Mouse (Mus musculus): ENCODE measurements around the gene Sh2d7.

Sh2d7 gene

DNA sequence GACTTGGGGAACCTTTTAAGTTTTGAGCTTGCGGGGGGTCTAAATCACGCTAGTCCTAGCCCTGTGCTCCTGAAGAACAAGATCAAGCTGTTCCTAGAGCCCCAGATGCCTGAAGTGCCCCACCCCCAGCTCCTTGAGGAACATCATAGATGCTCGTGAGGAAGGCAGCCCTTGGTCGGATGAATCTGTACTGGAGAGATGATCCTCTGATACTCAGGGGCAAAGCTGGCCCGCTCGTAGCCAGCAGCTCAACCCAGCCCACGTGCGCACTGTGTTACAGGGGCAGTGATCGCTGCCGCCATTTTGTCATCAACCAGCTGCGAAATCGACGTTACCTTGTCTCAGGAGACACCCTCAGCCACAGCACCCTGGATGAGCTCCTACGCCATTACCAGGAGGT is at the start of gene Sh2d7:
Sh2d7 (plus strand) TSS at position 301 of the 400 bp plus-strand sequence.
- DNase-seq, result no peak

DNA sequence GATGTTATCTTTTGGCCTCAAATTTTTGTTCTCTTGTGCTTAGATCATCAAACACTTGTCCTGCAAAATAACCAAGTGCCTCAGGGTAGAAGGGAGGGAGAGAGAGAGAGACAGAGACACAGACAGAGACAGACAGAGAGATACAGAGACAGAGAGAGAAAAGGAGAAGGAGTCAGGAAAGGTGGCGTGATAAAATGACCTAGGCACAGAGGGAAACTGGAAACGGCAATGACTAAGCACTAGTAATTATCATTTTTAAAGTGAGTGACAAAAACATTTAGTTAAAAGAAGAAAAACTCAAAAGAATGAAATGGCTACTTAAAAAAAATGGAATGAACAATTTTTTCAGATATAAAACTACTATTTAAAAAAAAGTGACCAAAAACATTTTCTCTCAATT is 49.2 kb upstream of the Sh2d7 start:
- no peak for DNase-seq

DNA sequence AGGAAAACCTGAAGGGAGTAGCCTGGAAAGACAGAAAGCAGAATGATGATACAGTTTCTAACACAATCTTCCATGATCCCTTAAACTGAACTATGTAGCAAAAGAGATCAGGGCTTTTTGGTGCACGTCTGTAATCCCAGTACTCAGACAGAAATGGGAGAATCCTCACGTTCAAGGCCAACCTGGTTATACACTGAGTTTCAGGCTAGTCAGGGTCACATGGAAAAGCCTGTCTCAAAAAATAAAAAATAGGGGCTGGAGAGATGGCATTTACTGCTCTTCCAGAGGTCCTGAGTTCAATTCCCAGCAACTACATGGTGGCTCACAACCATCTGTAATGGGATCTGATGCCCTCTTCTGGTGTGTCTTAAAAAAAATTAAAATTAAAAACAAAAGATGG is 48.4 kb upstream of the Sh2d7 start:
- DNase-seq, result no peak

GRCm38 (mm10) chr9:54499291-54499690 is 39.5 kb upstream of the Sh2d7 start:
- DNase-seq, result no peak

- no peak for DNase-seq
Measured at GRCm38 (mm10) chr9:54499791-54500190, 39.0 kb upstream of the Sh2d7 start.

GRCm38 (mm10) chr9:54500832-54501452 is 37.8 kb upstream of the Sh2d7 start:
- DNase-seq, result peak; percentile 30

- peak; percentile 95 for DNase-seq
Measured at GRCm38 (mm10) chr9:54501453-54502110, 37.2 kb upstream of the Sh2d7 start, which contains the start of gene Dmxl2. TSS of gene Dmxl2 (minus strand) at chr9:54501626.

DNA sequence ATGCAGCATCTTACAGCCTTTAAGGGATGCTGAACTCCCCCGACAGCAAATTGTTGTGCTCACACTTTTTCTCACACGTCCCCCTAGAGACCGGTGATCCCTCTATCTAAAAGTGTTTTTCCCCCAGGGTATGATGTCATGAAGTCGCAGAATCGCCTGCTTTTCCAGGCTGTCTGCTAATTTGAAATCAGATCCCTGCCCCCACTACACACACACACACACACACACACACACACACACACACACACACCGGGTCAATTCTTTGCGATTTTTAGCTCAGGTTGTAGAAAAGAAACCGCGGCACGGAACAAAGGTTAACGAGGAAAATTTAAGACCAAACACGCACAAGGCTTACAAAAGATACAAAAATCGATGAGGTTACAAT is 36.7 kb upstream of the Sh2d7 start:
- no peak for DNase-seq

DNA sequence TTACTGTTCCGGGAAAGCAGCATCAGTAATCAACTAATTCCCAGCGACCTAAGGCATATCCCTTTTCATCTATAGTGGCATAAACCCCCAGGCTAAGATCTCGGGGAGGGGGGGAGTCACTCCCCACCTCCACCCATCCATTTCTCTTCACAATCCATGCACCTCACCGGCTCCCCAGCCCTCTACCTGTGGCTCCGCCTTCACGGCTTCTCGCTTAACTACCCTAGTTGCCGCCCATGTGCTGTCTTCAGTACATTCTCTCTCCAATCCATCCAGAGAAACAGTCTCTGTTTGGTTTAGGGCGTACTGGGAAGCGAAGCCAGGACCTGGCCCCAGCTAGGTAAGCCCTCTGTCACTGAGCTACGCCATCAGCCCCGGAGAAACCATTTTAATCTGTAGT is 35.9 kb upstream of the Sh2d7 start:
- DNase-seq, result no peak

- no peak for DNase-seq
Measured at GRCm38 (mm10) chr9:54515991-54516390, 22.8 kb upstream of the Sh2d7 start.

GRCm38 (mm10) chr9:54518921-54519320 is 19.9 kb upstream of the Sh2d7 start:
- no peak for DNase-seq

- DNase-seq, result no peak
Measured at GRCm38 (mm10) chr9:54520286-54520685, 18.5 kb upstream of the Sh2d7 start.

GRCm38 (mm10) chr9:54527694-54528093 is 11.1 kb upstream of the Sh2d7 start:
- no peak for DNase-seq

GRCm38 (mm10) chr9:54529950-54530349 is 8.8 kb upstream of the Sh2d7 start:
- DNase-seq, result no peak

DNA sequence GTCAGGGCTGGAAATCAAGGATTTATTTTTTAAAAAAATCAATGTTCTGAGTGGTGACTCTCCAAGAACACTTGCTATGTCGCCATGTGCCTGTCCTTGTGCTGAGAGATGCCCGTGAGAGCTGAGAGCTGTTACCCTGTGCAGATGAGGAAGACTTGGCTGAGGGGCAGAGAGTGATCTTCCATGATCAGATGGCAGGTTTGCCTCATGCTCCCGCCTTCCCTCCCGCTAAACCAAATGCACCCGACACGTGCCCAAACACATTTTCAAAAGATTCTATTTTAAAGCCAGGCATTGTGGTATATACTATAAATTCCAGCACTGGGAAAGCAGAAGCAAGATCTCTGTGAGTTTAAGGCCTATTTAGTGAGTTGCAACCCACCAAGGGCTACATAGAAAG is 7.9 kb upstream of the Sh2d7 start:
- DNase-seq, result no peak

DNA sequence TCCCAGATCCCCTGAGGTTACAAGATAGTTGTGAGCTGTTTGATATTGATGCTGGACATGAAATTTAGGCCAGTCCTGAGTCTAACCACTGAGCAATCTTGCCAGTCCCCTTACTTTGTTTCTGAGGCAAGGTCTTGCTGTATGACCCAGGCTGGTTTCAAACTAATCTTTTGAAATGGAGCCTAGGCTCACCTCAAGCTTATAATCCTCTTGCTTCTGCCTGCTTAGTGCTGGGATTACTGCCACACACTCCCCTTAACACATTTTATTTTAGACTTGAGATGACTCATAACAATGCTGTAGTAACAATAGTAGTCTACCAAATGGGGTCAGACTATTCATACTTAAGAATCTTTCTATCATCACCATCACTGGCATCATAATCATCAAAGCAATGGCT is 7.4 kb upstream of the Sh2d7 start:
- no peak for DNase-seq

DNA sequence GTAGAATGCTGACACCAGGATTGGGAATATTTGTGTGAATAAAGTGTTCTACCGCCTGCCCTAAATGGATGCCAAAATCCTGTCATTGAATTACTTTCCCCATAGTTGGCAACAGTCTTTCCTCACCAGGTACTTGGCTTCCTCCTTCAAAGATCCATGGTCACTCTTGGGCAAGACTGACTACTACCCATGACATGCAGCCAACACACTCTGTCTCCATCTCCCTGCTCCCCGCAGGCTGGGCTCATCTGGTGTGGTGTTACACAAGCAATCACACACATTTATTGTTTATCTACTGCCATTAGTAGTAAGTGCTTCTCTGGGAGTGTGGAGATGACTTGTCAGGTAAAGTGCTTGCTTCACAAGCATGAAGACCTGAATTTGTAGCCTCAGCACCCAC is 5.9 kb upstream of the Sh2d7 start:
- DNase-seq, result no peak

- DNase-seq, result no peak
Measured at GRCm38 (mm10) chr9:54533975-54534374, 4.8 kb upstream of the Sh2d7 start.

GRCm38 (mm10) chr9:54536236-54536635 is 2.5 kb upstream of the Sh2d7 start:
- DNase-seq, result no peak

GRCm38 (mm10) chr9:54537030-54537429 is 1.8 kb upstream of the Sh2d7 start:
- DNase-seq, result no peak

DNA sequence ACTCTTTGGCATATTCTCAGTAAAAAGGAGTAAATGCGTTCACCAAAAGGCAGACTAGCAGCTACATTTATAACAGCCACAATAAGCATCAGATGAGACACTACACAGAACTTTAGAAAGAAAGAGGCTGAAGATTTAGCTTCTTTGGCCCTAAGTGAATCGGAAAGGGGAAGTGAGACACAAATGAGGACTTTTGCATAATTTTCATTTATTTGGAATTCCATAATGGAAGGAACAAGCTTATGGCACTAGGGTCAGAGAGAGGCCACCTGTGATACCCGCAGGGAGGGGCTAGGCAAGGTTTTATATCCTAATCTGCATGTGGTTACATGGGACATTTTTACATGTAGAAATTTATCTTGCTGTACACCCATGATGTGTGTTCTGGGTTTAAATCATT is 1.3 kb upstream of the Sh2d7 start:
- no peak for DNase-seq

DNA sequence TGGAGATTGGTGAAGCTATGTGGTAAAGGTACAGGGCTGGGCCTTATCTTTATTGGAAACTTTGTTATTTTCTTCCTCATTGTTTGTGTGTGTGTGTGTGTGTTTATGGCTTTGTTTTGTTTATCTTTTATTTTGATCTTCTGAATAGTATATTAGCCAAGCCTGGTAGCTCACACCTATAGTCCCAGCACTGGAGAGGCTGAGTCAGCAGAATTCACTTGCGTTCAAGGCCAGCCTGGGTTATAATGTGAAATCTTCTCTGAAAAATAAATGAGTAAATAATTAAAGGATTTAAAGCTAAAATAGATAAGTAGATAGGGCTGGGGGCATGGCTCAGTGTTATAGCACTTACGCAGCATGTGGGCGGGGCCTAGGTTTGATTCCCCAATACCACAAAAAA is 540 bp upstream of the Sh2d7 start:
- DNase-seq, result no peak

DNA sequence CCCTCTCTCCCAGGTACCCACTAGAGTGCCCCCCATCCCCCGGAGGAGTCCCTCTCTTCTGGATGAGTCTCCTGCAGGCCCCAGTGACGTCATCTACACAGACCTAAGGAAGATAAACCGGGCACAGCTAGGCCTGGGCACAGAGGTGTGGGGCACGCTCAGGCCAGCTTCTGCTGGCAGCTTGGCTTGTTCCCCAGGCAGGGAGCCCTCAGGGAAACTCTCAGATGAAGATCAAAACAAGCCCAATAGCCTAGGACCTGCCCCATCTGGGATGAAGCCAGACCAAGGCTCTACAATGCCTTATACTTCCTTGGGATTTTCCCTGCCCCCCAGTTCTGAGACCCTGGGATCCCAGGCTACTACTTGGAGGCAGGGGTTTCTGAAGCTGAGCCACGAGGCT is 2.0 kb downstream of the Sh2d7 start:
- DNase-seq, result no peak

- peak; percentile 42 for DNase-seq
Measured at GRCm38 (mm10) chr9:54544212-54544953, 5.6 kb downstream of the Sh2d7 start.

All from lung, postnatal 36 days (tissue).